10 mouse cellular contexts compared by ENCODE assay signal in the genomic region with DNA sequence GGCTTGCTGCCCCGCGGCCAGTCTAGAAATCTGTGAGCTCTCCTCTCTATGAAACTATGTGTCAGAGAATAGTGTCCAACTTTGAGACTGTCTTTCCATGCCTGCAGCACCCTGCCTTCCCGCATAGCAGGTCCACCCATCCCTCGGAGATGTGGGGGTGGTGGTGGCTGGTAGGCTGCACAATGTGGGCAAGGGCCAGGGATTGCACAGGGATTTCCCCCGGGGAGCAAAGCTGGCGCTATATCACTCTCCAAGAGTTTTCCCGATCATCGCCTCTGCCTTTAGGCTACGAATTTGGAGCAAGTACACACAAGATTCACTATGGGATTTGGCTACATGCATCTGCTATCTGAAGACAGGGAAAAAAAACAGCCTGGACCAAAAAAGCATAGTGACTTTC. TPM values are rescaled to one million over a fixed set of nuclear protein-coding genes. Genes with fewer than 3 reads are reported as not detected.
DNase-seq lines count a peak whose midpoint lies in the region; ATAC-seq and TF ChIP-seq lines count a peak whose summit lies in the region.
"Had no signal": no experiment of that assay in that cellular context is flagged by ENCODE, and none has a peak within 500 bp of the region (broad histone marks: within the 10 kb centered on the region; RNA-seq: fewer than 3 reads in every experiment).

No protein-coding gene starts in this region.

- WGBS in lung, embryonic 14.5 days: 67% methylated on average over 9 of the region's 9 CpGs
- 61% methylated on average over 9 of the region's 9 CpGs for WGBS in midbrain, embryonic 16.5 days

- no peaks in the 10 kb centered on the region for H3K9me3 ChIP-seq in lung, embryonic 14.5 days (ENCODE audit: low read depth, low read length)
- no peaks in the 10 kb centered on the region for H3K9me3 ChIP-seq in midbrain, embryonic 16.5 days (replicated peaks; ENCODE audit: control insufficient read depth, low read length, poor library complexity, severe bottlenecking)
- H3K9me3 ChIP-seq: limb, embryonic 10.5 days had no signal

- no peak for TF ChIP-seq CTCF in lung, embryonic 14.5 days (IDR thresholded peaks at IDR 0.05; ENCODE audit: low read depth)

- ATAC-seq in lung, embryonic 14.5 days (ENCODE audit: insufficient read depth): peak; percentile 29; the same call in 1 of the 2 replicates
- 0 out of 2 replicates have a peak, but pooled peaks have one; percentile 19 for ATAC-seq in midbrain, embryonic 16.5 days

- H3K4me2 ChIP-seq in lung, embryonic 14.5 days: no peak overlapping the region
- H3K4me2 ChIP-seq in midbrain, embryonic 16.5 days (ENCODE audit: low read length): peak overlapping the region; percentile 65; the same call in 1 of the 2 replicates

- no peaks in the 10 kb centered on the region for H3K36me3 ChIP-seq in lung, embryonic 14.5 days (ENCODE audit: insufficient read depth)
- H3K36me3 ChIP-seq in midbrain, embryonic 16.5 days (ENCODE audit: control insufficient read depth, insufficient read depth, low read length): no peaks in the 10 kb centered on the region
- H3K36me3 ChIP-seq: limb, embryonic 10.5 days had no signal

- peak; percentile 8 for DNase-seq in gastrocnemius, postnatal 10 days
- no peak for DNase-seq in gastrocnemius, postnatal 4 days (ENCODE audit: low spot score in 2 of 2)
- no peak for DNase-seq in lung, embryonic 14.5 days
- DNase-seq in lung, postnatal 14 days: no peak
- DNase-seq in brain, adult 2 months (ENCODE audit: low read depth, low spot score): peak; percentile 9
- no peak for DNase-seq in adipocyte (ENCODE audit: low spot score)

- peak overlapping the region; percentile 18; the same call in 1 of the 2 replicates for H3K27ac ChIP-seq in lung, embryonic 14.5 days (ENCODE audit: low read depth)
- H3K27ac ChIP-seq in midbrain, embryonic 16.5 days (ENCODE audit: low read length): no peak overlapping the region

- no peak overlapping the region for H3K4me3 ChIP-seq in lung, embryonic 14.5 days (ENCODE audit: low read depth, low read length)
- H3K4me3 ChIP-seq in midbrain, embryonic 16.5 days (ENCODE audit: low read depth, low read length): no peak overlapping the region

- no peak overlapping the region for H3K9ac ChIP-seq in lung, embryonic 14.5 days
- no peak overlapping the region for H3K9ac ChIP-seq in midbrain, embryonic 16.5 days (ENCODE audit: low read depth, low read length)

- no peaks in the 10 kb centered on the region for H3K4me1 ChIP-seq in lung, embryonic 14.5 days (ENCODE audit: insufficient read depth)
- H3K4me1 ChIP-seq in midbrain, embryonic 16.5 days (ENCODE audit: control insufficient read depth, insufficient read depth, low read length): peaks cover 4% of the 10 kb centered on the region; the same call in 1 of the 2 replicates

- H3K27me3 ChIP-seq in lung, embryonic 14.5 days (ENCODE audit: insufficient read depth, low read length): no peaks in the 10 kb centered on the region
- no peaks in the 10 kb centered on the region for H3K27me3 ChIP-seq in midbrain, embryonic 16.5 days (ENCODE audit: control insufficient read depth, insufficient read depth, low read depth, low read length)

RNA-seq across cellular contexts. Expression of a gene that starts 3.9 kb away (rescaled TPM):
- total RNA-seq in gastrocnemius, postnatal 10 days (2021): not detected
- not detected for total RNA-seq in gastrocnemius, postnatal 4 days (2021)
- 0.37 TPM in 1 of 2 replicates, not detected in the other for polyA plus RNA-seq in lung, embryonic 14.5 days (2014; fragmentation: Nextera tagmentation; extraction: Ambion mirVana)
- not detected in 2 replicates for polyA plus RNA-seq in midbrain, embryonic 16.5 days (2015; fragmentation: Nextera tagmentation; extraction: Ambion mirVana)
- total RNA-seq: layer of hippocampus, adult 18-20 months; monocyte, adult 5-6 weeks had no signal
- polyA plus RNA-seq: limb, embryonic 10.5 days had no signal

RNA-seq across cellular contexts. Expression of a gene that starts 20.0 kb away (rescaled TPM):
- under 1 TPM; 0.20 to 0.28 TPM for total RNA-seq in gastrocnemius, postnatal 10 days (2021)
- under 1 TPM; 0.47 to 0.52 TPM for total RNA-seq in gastrocnemius, postnatal 4 days (2021)
- 0.30 and 0.55 TPM in 2 replicates for polyA plus RNA-seq in lung, embryonic 14.5 days (2014; fragmentation: Nextera tagmentation; extraction: Ambion mirVana)
- polyA plus RNA-seq in midbrain, embryonic 16.5 days (2015; fragmentation: Nextera tagmentation; extraction: Ambion mirVana): 1.3 and 1.6 TPM in 2 replicates
- total RNA-seq: monocyte, adult 5-6 weeks had no signal

RNA-seq across cellular contexts. Expression of a gene that starts 52.8 kb away (rescaled TPM):
- 1 to 10 TPM; 3.6 to 3.7 TPM for total RNA-seq in gastrocnemius, postnatal 10 days (2021)
- 1 to 10 TPM; 3.9 to 4.2 TPM for total RNA-seq in gastrocnemius, postnatal 4 days (2021)
- polyA plus RNA-seq in lung, embryonic 14.5 days (2014; fragmentation: Nextera tagmentation; extraction: Ambion mirVana): 6.8 and 6.9 TPM in 2 replicates
- polyA plus RNA-seq in midbrain, embryonic 16.5 days (2015; fragmentation: Nextera tagmentation; extraction: Ambion mirVana): 10.2 and 10.3 TPM in 2 replicates

RNA-seq across cellular contexts. Expression of a gene that starts 54.3 kb away (rescaled TPM):
- total RNA-seq in gastrocnemius, postnatal 10 days (2021): 1 to 10 TPM; 4.2 to 4.5 TPM
- total RNA-seq in gastrocnemius, postnatal 4 days (2021): 1 to 10 TPM; 3.5 to 4.9 TPM
- polyA plus RNA-seq in lung, embryonic 14.5 days (2014; fragmentation: Nextera tagmentation; extraction: Ambion mirVana): 13.8 and 14.2 TPM in 2 replicates
- polyA plus RNA-seq in midbrain, embryonic 16.5 days (2015; fragmentation: Nextera tagmentation; extraction: Ambion mirVana): 6.9 and 7.9 TPM in 2 replicates

Comparison
In these comparisons a context has a peak if more than half of its experiments do, and no peak if none do; other contexts are left out.
1. DNase-seq: peak in gastrocnemius, postnatal 10 days (single experiment) and brain, adult 2 months (single experiment); none in gastrocnemius, postnatal 4 days (0 of 2), lung, embryonic 14.5 days (single experiment), lung, postnatal 14 days (single experiment) and adipocyte (single experiment).